Mouse (Mus musculus) small intestine, adult 2 months (tissue): ENCODE results near the gene Klk8.

ENCODE experiments used
- CTCF ChIP-seq: fragments of 200-500 bp; IDR thresholded peaks from 2 replicates; pipeline ENCODE4 v1.5.1; 2012; ENCODE audit warnings: low read depth, mild to moderate bottlenecking, control low read depth, inconsistent platforms, low read length, moderate library complexity, mixed read lengths; ENCODE audit not compliant: insufficient replicate concordance, insufficient read length; ENCODE audit errors: extremely low read depth
- POLR2A ChIP-seq: fragments of 200-500 bp; IDR thresholded peaks from 2 replicates; pipeline ENCODE4 v1.6.1; 2012; ENCODE audit warnings: low read depth, mild to moderate bottlenecking, control low read depth, inconsistent platforms, low read length, moderate library complexity

- TF ChIP-seq CTCF: no peak
- no peak for TF ChIP-seq POLR2A
Observed at GRCm38 (mm10) chr7:43774802-43775201, 22.6 kb upstream of the Klk8 start.
